Mouse (Mus musculus) olfactory bulb, adult 2 months (tissue): Measurements from ENCODE around the gene Mgat4e.

Source experiments
- CTCF ChIP-seq: fragments of 200-500 bp; IDR thresholded peaks from 2 replicates; pipeline ENCODE4 v1.5.1; 2012; ENCODE audit warnings: low read depth, mild to moderate bottlenecking, low read length, moderate library complexity; ENCODE audit not compliant: insufficient read depth
- POLR2A ChIP-seq: fragments of 200-500 bp; IDR thresholded peaks from 2 replicates; pipeline ENCODE4 v1.6.1; 2012; ENCODE audit warnings: mild to moderate bottlenecking, low read depth, low read length, moderate library complexity; ENCODE audit not compliant: insufficient read depth

DNA sequence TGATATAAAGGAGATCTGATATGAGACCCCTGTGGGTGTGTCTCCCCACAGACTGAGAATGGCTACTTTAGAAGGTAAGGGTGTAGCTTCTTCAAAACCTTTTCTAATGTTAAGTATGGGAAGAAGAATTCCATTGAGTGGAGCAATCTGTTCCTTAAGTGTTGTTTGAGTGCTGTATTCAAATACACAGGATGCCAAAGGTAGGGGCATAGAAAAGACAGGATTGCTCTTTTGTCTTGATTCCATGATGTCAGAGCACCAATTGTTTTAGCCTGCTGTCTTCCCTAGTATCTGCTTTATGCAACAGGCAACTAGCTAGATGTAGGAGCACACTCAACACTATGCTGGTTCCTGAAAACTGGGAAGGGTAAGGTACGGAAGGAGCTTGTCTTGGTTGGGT, 14.4 kb downstream of the Mgat4e start:
- TF ChIP-seq CTCF: no peak
- TF ChIP-seq POLR2A: no peak
